Mouse (Mus musculus) Patski (cell line): Measurements from ENCODE around the gene Wfdc1. TPM values are rescaled to one million over a fixed set of nuclear protein-coding genes. Genes with fewer than 3 reads are reported as not detected.

Experiments
- ATAC-seq: fragments of 100-300 bp; one replicate; pipeline ENCODE4 v1.8.0; 2021
- CTCF ChIA-PET: fragments of 350-600 bp; sonication (Branson Sonifier 250); formaldehyde crosslinking; loops from one replicate; lab custom pipeline; 2022; ENCODE audit warnings: inconsistent platforms; lab: Charles Lee
- POLR2A ChIA-PET: fragments of 350-600 bp; sonication (Branson Sonifier 250); formaldehyde crosslinking; loops from one replicate; lab custom pipeline; 2022; ENCODE audit warnings: antibody characterized with exemption, inconsistent platforms; lab: Charles Lee
- DNase-seq: peaks from one replicate; pipeline ENCODE4 v3.0.0-alpha.2; 2011; ENCODE audit warnings: low read depth, low spot score
- H3K27me3 ChIP-seq: fragments of 371-371 bp; one replicate; pipeline ENCODE4 v1.5.1; 2021
- CTCF ChIP-seq: fragments of 100-300 bp; IDR thresholded peaks from one replicate; pipeline ENCODE4 v1.5.1; 2021
- in situ Hi-C: fragments of 300-500 bp; cut with MboI; formaldehyde crosslinking; loops from 3 replicates; pipeline ENCODE4 v1.11.1; 2018; ENCODE audit warnings: low pct_unique_long_range_greater_than_20kb, mixed read lengths
- polyA plus RNA-seq: library from polyadenylated mRNA; unstranded; gene quantifications from one replicate; pipeline ENCODE4 v1.2.3, GENCODE M21; 2021

Gene Wfdc1
- polyA plus RNA-seq: not detected

DNA sequence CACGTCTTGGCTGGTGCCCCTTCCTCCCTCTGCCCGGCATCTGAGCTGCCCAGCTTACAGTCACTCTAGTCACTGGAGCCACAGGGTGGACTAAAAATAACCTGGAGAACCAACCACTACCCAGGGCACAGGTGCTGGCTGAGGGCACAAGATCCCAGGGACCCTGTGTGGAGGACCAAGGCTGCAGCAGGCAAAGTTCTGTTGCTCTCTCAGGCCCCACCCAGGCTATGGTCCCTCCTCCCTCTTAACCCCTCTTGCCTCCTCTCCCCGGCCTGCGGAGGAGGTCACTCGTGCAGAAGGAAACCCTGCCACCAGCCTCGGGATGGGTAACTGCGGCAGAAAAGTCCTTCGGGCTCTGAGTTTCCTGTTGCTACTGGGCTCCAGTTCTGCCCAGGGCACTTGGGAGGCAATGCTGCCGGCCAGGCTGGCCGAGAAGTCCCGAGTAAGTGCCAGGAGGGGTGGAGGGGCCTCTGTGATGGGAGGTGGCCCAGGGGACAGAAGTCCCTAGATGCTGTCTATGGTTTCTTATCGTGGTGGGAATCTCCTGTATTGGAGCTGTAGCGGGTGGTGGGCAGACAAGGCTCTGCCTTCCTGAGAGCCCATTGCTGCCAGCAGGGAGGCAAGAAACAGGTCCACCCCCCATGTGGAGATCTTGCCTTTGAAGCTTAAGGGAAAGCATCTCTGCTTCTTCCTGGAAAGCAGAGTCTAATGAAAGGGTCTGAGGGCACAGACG lies at the start of gene Wfdc1:
TSS of gene Wfdc1 (plus strand) at position 147 of the 733 bp plus-strand sequence.
- POLR2A ChIA-PET: no interaction called here
- ATAC-seq (no peak), DNase-seq (no peak)
- CTCF ChIA-PET: no interaction called here
- in situ Hi-C loops: no loop called here
- peaks cover 50% of the 10 kb centered on the region for H3K27me3 ChIP-seq
- TF ChIP-seq CTCF: no peak

DNA sequence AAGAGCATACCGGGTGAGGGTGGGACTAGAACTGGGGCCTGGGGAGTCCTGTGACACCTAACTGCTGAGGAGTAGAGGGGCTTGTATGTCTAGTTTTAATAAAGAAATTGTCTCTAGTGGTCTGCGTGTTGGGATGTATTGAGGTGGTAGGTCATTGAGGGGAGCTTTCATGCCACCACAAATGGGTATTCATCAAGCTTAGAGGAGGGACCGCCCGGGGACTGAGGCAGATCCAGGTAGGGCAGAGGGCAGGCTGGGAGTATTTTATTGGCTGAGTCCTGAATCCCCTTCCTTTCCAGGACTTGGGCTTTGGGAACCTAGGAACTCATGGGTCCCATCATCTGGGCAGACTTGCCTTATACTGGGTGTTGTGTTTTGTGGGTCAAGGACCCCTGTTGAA lies 49.4 kb upstream of the Wfdc1 start:
- ATAC-seq (no peak), DNase-seq (no peak)
- peaks cover 29% of the 10 kb centered on the region for H3K27me3 ChIP-seq
- POLR2A ChIA-PET: interaction anchor here (1.5 kb wide), 1 partner anchor 17 kb away, joined by 3 read pairs; no protein-coding TSS in a partner anchor
- in situ Hi-C loops: no loop called here
- no peak for TF ChIP-seq CTCF
- CTCF ChIA-PET: no interaction called here

DNA sequence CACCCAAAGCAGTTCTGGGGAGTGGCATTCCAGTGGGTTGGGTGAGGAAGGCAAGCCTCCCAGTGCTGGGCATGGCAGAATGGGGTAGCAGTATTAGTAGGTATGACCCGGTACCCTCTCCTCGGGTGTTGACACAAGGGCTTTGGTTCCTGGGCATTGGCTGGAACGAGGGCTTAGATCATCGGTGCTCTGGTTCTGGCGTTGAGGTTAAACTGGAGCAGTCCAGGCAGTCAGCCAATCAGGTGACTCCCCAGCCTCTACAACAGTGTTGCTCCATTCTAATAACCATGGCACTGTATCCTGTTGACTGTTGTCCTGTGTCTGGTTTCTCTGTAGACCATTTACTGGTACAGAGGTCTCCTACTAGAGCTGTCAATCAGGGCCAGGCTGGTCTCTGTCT lies 48.6 kb upstream of the Wfdc1 start:
- in situ Hi-C loops: no loop called here
- ATAC-seq (no peak), DNase-seq (no peak)
- H3K27me3 ChIP-seq: peaks cover 23% of the 10 kb centered on the region
- ChIA-PET POLR2A (interaction anchor here (0.7 to 1.5 kb wide), 2 partner anchors 16 to 230 kb away, joined by 3 to 6 read pairs; no protein-coding TSS in a partner anchor), CTCF (no interaction called here)
- no peak for TF ChIP-seq CTCF

DNA sequence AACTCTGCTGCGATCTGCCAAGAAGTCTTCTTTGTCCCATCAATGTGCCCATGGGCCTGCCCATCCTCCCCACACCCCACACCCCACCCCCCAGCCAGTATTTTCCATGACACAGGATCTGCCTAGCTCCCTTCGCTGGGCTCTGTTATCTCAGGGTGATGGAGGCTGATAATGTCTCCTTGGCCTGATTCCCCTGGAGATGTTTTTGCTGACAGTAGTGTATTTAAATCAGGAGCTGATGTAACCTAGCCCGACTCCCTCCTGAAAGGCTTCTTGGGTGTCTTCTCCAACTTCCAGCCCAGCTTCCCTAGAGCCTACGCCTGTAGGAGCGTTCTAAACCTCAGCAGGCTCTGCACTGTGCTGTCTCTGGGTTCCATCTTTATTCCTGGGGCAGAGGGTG lies 47.3 kb upstream of the Wfdc1 start:
- DNase-seq (no peak), ATAC-seq (no peak)
- ChIA-PET CTCF (no interaction called here), POLR2A (no interaction called here)
- H3K27me3 ChIP-seq: peaks cover 29% of the 10 kb centered on the region
- in situ Hi-C loops: no loop called here
- no peak for TF ChIP-seq CTCF

DNA sequence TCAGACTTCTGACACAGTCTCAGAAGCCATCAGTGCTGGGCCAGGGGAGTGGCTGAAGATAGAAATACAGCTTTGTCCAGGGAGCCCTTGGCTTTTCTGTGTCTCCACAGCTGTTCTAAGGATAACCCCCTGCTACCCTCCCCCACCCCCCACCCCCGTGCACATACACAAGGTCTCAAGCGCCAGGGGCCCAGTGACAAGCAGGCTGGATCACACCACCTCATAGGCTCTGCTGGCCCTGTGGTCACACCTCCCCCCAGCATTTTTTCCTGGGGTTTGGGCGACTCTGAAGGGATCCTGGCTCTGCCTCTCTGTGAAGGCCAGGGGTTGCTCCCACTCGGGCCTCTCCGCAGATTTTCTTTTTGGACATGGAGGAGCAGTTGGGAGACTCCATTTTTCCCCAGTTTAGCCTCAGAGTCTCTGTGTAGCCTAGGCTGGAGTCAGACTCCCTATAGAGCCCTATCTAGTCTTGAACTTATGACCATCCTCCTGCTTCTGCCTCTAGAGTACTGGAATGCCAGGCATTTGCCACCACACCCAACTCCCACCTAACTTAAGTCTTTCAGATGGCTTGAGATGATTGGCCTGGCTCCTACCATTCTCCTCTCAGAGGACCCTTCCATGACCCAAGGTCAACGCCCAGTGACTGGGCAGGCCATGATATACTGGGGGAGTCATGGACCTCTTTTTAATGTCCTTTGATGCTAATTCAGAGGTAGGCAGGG lies 45.9 kb upstream of the Wfdc1 start:
- in situ Hi-C loops: no loop called here
- ChIA-PET CTCF (interaction anchor here (2.0 kb wide), 1 partner anchor 57 kb away, joined by 6 read pairs; no protein-coding TSS in a partner anchor), POLR2A (no interaction called here)

DNA sequence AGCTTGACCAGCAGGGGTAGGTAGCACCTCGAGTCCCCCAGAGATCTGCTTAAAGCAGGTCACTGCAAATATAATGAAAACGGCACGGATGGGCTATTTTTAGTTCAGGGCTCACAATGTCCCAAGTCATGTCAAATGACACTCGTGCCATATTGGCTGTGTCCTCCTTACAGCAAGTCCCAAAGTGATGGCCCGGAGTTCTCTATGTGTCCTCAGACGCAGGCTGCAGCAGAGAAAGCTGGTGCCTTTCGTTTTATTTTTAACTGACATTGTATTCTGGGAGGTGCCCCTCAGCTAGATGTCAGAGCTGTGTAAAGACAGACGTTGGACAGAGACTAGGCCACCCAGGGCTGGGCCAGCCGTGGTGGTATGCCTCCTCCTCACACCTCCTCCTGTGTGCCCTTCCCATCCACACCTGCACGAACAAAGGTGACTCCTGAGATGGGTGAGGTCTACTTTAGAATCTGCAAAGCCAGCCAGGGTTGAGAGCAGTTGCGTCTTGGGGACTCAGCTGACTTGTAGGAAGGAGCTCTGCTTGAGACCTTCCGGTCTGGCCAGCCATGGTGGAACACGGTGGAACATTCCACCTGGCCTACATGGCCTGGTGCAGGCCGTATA lies 45.2 kb upstream of the Wfdc1 start:
- no peak for TF ChIP-seq CTCF
- ChIA-PET CTCF (interaction anchor here (1.5 to 2.0 kb wide), 2 partner anchors 11 to 56 kb away, joined by 3 to 6 read pairs; no protein-coding TSS in a partner anchor), POLR2A (no interaction called here)
- no peak for DNase-seq
- in situ Hi-C loops: no loop called here
- peaks cover 33% of the 10 kb centered on the region for H3K27me3 ChIP-seq
- no peak for ATAC-seq

More for the DNA sequence above, 45.9 kb upstream of the Wfdc1 start:
- peaks cover 33% of the 10 kb centered on the region for H3K27me3 ChIP-seq
- ATAC-seq: no peak
- no peak for TF ChIP-seq CTCF
- no peak for DNase-seq

DNA sequence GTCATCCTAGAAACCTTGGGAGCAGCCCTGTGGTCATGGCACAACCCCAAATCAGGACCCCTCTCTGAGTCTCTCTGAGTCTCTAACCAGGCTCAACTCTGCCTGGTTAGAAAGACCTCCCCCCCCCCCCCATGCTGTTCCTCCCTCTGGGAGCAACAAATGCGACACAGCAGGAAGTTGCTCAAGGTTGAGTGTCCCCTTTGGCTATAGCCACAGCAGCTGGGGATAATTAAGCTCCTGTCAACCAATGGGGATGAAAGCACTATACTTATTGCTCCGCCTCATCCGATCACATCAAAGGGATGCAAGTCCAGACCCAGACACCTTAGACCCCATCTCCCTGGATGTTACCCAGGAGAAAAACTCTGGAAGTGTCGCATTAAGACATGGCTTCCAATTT lies 43.6 kb upstream of the Wfdc1 start:
- in situ Hi-C loops: no loop called here
- H3K27me3 ChIP-seq: peaks cover 40% of the 10 kb centered on the region
- ATAC-seq: no peak

DNA sequence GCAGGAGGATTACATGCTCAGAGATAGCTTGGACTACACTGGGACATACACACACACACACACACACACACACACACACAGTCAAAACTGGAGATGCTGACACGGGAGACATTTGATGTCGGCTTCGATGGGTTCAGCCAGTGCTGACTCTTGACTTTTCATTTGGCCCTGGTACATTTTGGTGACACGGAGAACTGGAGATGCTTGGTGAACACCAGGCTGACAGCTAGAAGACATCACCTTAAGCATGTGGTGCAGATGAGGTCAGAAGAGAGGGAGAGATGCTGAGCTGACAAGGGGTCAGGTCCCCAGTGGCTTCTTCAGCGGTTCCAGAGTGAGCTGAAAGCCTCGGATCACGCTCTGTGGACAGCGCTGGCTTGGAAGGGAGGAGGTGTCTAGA lies 43.1 kb upstream of the Wfdc1 start:
- H3K27me3 ChIP-seq: peaks cover 42% of the 10 kb centered on the region
- in situ Hi-C loops: no loop called here
- CTCF ChIA-PET: interaction anchor here (1.7 kb wide), 1 partner anchor 11 kb away, joined by 4 read pairs; no protein-coding TSS in a partner anchor

More for the DNA sequence above, 43.6 kb upstream of the Wfdc1 start:
- POLR2A ChIA-PET: interaction anchor here (0.6 kb wide), 1 partner anchor 48 kb away, joined by 6 read pairs; no protein-coding TSS in a partner anchor
- TF ChIP-seq CTCF: no peak
- CTCF ChIA-PET: interaction anchor here (0.7 to 2.0 kb wide), 3 partner anchors 11 to 87 kb away, joined by 3 to 6 read pairs (median 4); no protein-coding TSS in a partner anchor
- DNase-seq: no peak

DNA sequence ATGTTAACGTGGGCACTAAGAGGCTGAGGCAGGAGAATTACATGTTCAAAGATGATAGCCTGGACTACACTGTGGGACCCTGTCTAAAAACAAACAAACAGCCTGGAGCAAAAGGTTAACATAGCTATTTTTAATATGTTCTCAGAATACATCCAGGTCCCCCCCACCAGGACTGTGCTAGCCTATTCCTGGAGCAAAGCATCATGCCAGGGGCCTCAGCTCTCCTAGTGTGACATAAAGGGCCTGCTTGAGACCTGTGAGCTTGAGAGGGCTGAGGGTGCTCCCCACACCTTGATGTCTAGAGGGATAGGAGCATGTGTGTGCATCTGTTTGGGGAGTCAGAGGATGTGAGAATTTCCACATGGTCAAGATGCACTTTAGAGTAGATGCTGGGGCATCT lies 42.4 kb upstream of the Wfdc1 start:
- ATAC-seq (no peak), DNase-seq (no peak)
- CTCF ChIA-PET: interaction anchor here (1.3 to 1.7 kb wide), 2 partner anchors 10 to 53 kb away, joined by 3 to 4 read pairs; no protein-coding TSS in a partner anchor
- peaks cover 42% of the 10 kb centered on the region for H3K27me3 ChIP-seq
- no peak for TF ChIP-seq CTCF
- in situ Hi-C loops: no loop called here
- POLR2A ChIA-PET: no interaction called here

More for the DNA sequence above, 43.1 kb upstream of the Wfdc1 start:
- TF ChIP-seq CTCF: no peak
- ATAC-seq (no peak), DNase-seq (no peak)
- POLR2A ChIA-PET: interaction anchor here (0.6 kb wide), 1 partner anchor 49 kb away, joined by 6 read pairs; no protein-coding TSS in a partner anchor

DNA sequence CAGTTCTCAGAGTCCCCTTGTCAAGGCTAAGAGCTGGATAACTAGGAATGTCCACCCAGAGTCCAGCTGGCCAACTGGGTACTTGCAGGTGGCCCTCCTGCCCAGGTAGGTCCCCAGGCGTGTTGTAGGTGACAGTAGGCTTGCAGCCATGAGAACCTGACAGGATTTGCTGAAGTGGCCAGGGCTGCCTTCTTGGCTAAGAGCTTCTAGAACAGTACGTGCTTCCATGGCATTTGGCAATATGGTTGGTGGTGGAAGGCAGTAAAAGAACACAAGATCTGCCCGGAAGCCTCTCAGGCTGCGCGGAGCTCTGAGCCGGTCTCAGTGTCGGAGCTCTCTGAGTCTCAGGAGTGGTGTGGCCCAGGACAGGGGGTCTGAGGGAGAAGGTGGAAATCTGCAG lies 41.2 kb upstream of the Wfdc1 start:
- in situ Hi-C loops: no loop called here
- CTCF ChIA-PET: interaction anchor here (1.3 to 1.5 kb wide), 2 partner anchors 11 to 51 kb away, joined by 3 to 4 read pairs; no protein-coding TSS in a partner anchor
- POLR2A ChIA-PET: no interaction called here
- DNase-seq: no peak
- no peak for ATAC-seq
- H3K27me3 ChIP-seq: peaks cover 50% of the 10 kb centered on the region
- no peak for TF ChIP-seq CTCF
